Mouse (Mus musculus): ENCODE measurements around the gene Eno4. TPM values are rescaled to one million over a fixed set of nuclear protein-coding genes. Genes with fewer than 3 reads are reported as not detected.
A peak's percentile ranks its signal among the peaks of the same experiment; 100 is the strongest.

Gene Eno4
- polyA plus RNA-seq, 1 experiment from 2014 or later, result 1.1 TPM

DNA sequence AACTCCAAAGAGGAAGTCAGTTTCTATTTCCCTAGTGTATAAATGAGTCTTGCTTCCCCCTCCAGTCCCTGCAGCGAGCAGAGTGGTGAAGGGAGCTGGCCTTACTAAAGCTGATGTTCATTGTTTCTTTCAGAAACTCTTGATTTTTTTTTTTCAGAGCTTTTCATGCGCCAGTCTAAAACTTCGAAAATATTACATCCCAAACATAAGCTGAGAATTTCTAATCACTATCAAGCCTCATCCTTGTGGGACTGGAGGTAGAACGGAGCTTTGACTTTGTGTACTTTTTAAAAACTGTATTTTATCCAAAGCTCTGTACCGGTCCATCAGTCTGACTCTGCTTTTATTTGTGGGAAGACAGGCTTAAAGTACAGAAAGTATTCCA lies 36.8 kb downstream of the Eno4 start:
- WGBS, result 14% methylated on average over 5 of the region's 5 CpGs
- Histone ChIP-seq H3K9ac (ENCODE audit: low read length) (no peak overlapping the region), H3K4me3 (ENCODE audit: low read depth, low read length) (no peak overlapping the region), H3K4me2 (ENCODE audit: low read length) (peak overlapping the region; percentile 33), H3K4me1 (ENCODE audit: control insufficient read depth, insufficient read depth, low read length) (peaks cover 22% of the 10 kb centered on the region), H3K36me3 (ENCODE audit: control insufficient read depth, insufficient read depth, low read length) (0 out of 2 replicates have a peak, but pooled peaks cover 2% of the 10 kb centered on the region), H3K9me3 (replicated peaks; ENCODE audit: control insufficient read depth, low read length) (no peaks in the 10 kb centered on the region), H3K27me3 (replicated peaks; ENCODE audit: control insufficient read depth, insufficient read depth, low read length) (peaks cover 17% of the 10 kb centered on the region), H3K27ac (ENCODE audit: low read depth, low read length) (no peak overlapping the region)
- ATAC-seq (no peak), DNase-seq (ENCODE audit: low spot score) (no peak)

DNA sequence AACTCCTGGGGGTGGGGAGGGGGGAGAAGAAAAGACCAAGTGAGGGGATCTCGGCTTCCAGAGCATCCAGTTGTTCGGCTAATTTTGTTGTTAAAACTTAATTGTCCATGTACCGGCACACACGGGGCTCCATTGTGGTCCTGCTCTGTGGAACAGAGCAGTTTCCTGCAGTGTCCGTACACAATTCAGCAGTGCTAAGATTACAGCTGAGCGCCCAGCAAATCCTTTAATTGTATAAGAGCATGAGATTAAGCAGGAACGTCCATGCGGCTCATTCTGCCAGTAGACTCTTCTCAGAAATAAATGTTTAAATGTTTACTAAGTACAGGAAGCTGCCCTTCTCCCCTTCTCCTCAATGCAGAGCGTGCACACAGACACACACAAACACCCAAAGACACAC lies 38.3 kb downstream of the Eno4 start:
- peaks cover 20% of the 10 kb centered on the region for H3K27me3 ChIP-seq (replicated peaks; ENCODE audit: control insufficient read depth, insufficient read depth, low read length)
- H3K4me3 ChIP-seq (ENCODE audit: low read depth, low read length), result no peak overlapping the region
- 0 out of 2 replicates have a peak, but pooled peaks cover 2% of the 10 kb centered on the region for H3K36me3 ChIP-seq (ENCODE audit: control insufficient read depth, insufficient read depth, low read length)
- WGBS, result under 1% methylated on average over 9 of the region's 9 CpGs
- ATAC-seq, result no peak
- H3K4me2 ChIP-seq (ENCODE audit: low read length), result no peak overlapping the region
- peaks cover 22% of the 10 kb centered on the region for H3K4me1 ChIP-seq (ENCODE audit: control insufficient read depth, insufficient read depth, low read length)
- no peaks in the 10 kb centered on the region for H3K9me3 ChIP-seq (replicated peaks; ENCODE audit: control insufficient read depth, low read length)
- DNase-seq (ENCODE audit: low spot score), result peak; percentile 26
- no peak overlapping the region for H3K9ac ChIP-seq (ENCODE audit: low read length)
- no peak overlapping the region for H3K27ac ChIP-seq (ENCODE audit: low read depth, low read length)

DNA sequence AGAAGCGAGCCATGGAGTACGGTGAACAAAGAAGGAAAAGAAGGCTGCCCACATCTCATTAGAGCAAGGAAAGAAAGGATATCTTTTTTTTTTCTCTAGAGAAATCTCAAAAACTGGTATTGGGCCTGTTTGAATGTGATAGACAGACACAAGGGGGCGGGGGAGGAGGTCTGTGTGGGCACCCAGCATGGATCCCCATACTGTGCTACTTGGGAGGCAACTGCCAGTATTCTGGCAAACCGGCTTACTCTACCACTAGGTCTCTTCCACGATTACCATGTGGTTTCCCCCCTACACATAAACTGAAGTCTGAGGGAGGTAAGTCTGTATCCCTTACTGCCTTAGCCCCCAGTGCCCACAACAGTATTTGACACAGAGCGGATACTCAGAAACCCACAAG lies 59.6 kb downstream of the Eno4 start:
- no peak for ATAC-seq

DNA sequence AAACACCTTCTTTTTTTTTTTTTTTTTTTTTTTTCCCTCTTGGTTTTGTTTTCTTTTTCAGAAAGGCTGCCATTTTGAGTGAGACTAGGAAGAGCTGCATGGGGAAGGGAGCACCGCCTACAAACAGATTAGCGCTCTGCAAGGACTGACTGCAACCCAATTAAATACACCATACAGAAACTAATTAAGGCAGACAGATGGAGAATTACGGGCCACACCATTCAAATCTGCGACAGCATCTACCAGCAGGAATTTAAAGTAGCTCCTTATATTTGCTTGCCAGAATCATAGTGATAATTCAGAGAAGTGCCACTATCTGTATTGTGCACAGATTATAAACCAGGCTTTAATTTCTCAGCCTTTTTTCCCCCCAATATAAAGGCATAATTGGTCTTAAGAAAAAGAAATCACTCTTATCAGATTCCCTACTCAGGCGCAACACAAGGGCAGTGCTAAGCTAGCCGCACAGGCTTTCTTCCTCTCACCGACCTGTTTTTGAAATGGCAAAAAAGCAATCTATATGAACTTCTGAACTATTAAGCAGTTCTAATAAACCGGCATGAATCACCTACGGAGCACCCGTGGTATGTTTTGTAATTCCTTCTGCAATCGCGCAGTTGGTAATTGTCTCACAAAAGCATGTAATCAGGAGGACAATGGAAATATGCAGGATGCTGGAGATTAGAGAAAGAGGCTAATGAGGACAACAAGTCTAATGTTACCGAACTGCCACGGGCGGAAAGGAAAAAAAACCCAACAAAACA lies 63.5 kb downstream of the Eno4 start:
- Histone ChIP-seq H3K9me3 (replicated peaks; ENCODE audit: control insufficient read depth, low read length) (no peaks in the 10 kb centered on the region), H3K36me3 (ENCODE audit: control insufficient read depth, insufficient read depth, low read length) (peaks cover 7% of the 10 kb centered on the region; the same call in 1 of the 2 replicates), H3K27ac (ENCODE audit: low read depth, low read length) (peak overlapping the region; percentile 75), H3K9ac (ENCODE audit: low read length) (no peak overlapping the region), H3K4me2 (ENCODE audit: low read length) (peak overlapping the region; percentile 26; the same call in 1 of the 2 replicates), H3K4me3 (ENCODE audit: low read depth, low read length) (no peak overlapping the region), H3K4me1 (ENCODE audit: control insufficient read depth, insufficient read depth, low read length) (peaks cover 9% of the 10 kb centered on the region), H3K27me3 (replicated peaks; ENCODE audit: control insufficient read depth, insufficient read depth, low read length) (no peaks in the 10 kb centered on the region)
- 3% methylated on average over 15 of the region's 15 CpGs for WGBS
- ATAC-seq, result peak; percentile 96
- peak; percentile 94 for DNase-seq (ENCODE audit: low spot score)

More for the DNA sequence above, 59.6 kb downstream of the Eno4 start:
- Histone ChIP-seq H3K27ac (ENCODE audit: low read depth, low read length) (no peak overlapping the region), H3K4me2 (ENCODE audit: low read length) (no peak overlapping the region), H3K9me3 (replicated peaks; ENCODE audit: control insufficient read depth, low read length) (no peaks in the 10 kb centered on the region), H3K9ac (ENCODE audit: low read length) (no peak overlapping the region), H3K27me3 (replicated peaks; ENCODE audit: control insufficient read depth, insufficient read depth, low read length) (no peaks in the 10 kb centered on the region; the same call in 1 of the 2 replicates), H3K4me1 (ENCODE audit: control insufficient read depth, insufficient read depth, low read length) (peaks cover 15% of the 10 kb centered on the region), H3K36me3 (ENCODE audit: control insufficient read depth, insufficient read depth, low read length) (0 out of 2 replicates have a peak, but pooled peaks cover 9% of the 10 kb centered on the region), H3K4me3 (ENCODE audit: low read depth, low read length) (no peak overlapping the region)
- no peak for DNase-seq (ENCODE audit: low spot score)
- 73% methylated on average over 6 of the region's 6 CpGs for WGBS

DNA sequence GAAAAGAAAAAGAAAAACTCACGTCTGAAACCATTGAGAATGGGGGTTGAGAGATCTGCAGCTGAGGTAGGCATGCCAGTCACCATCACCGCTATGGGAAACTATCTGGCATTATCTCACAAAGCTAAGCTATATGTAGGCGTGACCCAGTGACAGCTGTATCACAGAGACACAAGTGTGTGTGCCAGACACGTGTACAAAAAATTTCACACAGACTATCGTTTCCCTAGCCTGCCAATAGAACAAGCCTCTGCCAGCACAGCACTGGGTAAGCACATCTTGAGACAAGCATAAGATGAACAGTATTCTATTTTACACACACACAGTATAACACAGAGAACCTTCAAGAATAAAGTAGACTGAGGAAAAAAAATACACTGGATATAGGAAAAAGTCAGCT lies 67.6 kb downstream of the Eno4 start:
- Histone ChIP-seq H3K36me3 (ENCODE audit: control insufficient read depth, insufficient read depth, low read length) (no peaks in the 10 kb centered on the region; the same call in 1 of the 2 replicates), H3K9ac (ENCODE audit: low read length) (no peak overlapping the region), H3K27me3 (replicated peaks; ENCODE audit: control insufficient read depth, insufficient read depth, low read length) (no peaks in the 10 kb centered on the region), H3K9me3 (replicated peaks; ENCODE audit: control insufficient read depth, low read length) (no peaks in the 10 kb centered on the region), H3K4me2 (ENCODE audit: low read length) (no peak overlapping the region), H3K4me3 (ENCODE audit: low read depth, low read length) (no peak overlapping the region), H3K4me1 (ENCODE audit: control insufficient read depth, insufficient read depth, low read length) (peaks cover 13% of the 10 kb centered on the region), H3K27ac (ENCODE audit: low read depth, low read length) (no peak overlapping the region)
- 55% methylated on average over 5 of the region's 5 CpGs for WGBS
- ATAC-seq, result peak; percentile 62; the same call in 1 of the 2 replicates
- peak; percentile 76 for DNase-seq (ENCODE audit: low spot score)

Small RNAs within 50 kb of the gene (microRNA-seq; reads per million reads assigned to microRNA genes)
- 4.5 reads per million, percentile 24 among the genes with 10 or more reads in this experiment for gene Mir3086

Other genes starting within 250 kb of the Eno4 start
- gene Pnliprp1, start 214.5 kb upstream of the Eno4 start, polyA plus RNA-seq (2014; fragmentation: Nextera tagmentation; extraction: Ambion mirVana), result 0.67 and 0.69 TPM in 2 replicates
- 0.22 and 0.63 TPM in 2 replicates for gene Pnliprp2, start 183.7 kb upstream of the Eno4 start, polyA plus RNA-seq (2014; fragmentation: Nextera tagmentation; extraction: Ambion mirVana)
- not detected in 2 replicates for gene 1700019N19Rik, start 149.0 kb upstream of the Eno4 start, polyA plus RNA-seq (2014; fragmentation: Nextera tagmentation; extraction: Ambion mirVana)
- gene Hspa12a, start 229 bp downstream of the Eno4 start, polyA plus RNA-seq (2014; fragmentation: Nextera tagmentation; extraction: Ambion mirVana), result 21.8 and 33.0 TPM in 2 replicates
- 48.3 and 61.8 TPM in 2 replicates for gene Shtn1, start 132.7 kb downstream of the Eno4 start, polyA plus RNA-seq (2014; fragmentation: Nextera tagmentation; extraction: Ambion mirVana)
- gene Vax1, start 226.6 kb downstream of the Eno4 start, polyA plus RNA-seq (2014; fragmentation: Nextera tagmentation; extraction: Ambion mirVana), result 1.3 and 1.7 TPM in 2 replicates

All from forebrain, embryonic 14.5 days (tissue).